Mouse (Mus musculus) G1E (cell line): Measurements from ENCODE around the gene Zfp36l2. TPM values are rescaled to one million over a fixed set of nuclear protein-coding genes. Genes with fewer than 3 reads are reported as not detected.
A peak's percentile ranks its signal among the peaks of the same experiment; 100 is the strongest.

Source experiments
- ATAC-seq: 2 replicates; pipeline ENCODE4 v1.8.0; 2016; ENCODE audit warnings: mild to moderate bottlenecking; ENCODE audit not compliant: insufficient number of reproducible peaks, poor library complexity, low FRiP score, severe bottlenecking; ENCODE audit errors: extremely low read depth
- DNase-seq: peaks from one replicate; pipeline ENCODE4 v3.0.0; 2012; ENCODE audit warnings: low spot score
- H3K27me3 ChIP-seq: 2 replicates; pipeline ENCODE4 v1.6.1; 2012; ENCODE audit warnings: mild to moderate bottlenecking, low read length, inconsistent platforms; ENCODE audit not compliant: insufficient read depth
- H3K36me3 ChIP-seq: replicated peaks from 2 replicates; pipeline ENCODE3; 2012; ENCODE audit warnings: mild to moderate bottlenecking, inconsistent platforms
- H3K4me1 ChIP-seq: 2 replicates; pipeline ENCODE4 v1.6.1; 2012; ENCODE audit warnings: low read depth, low read length, inconsistent platforms, mixed read lengths; ENCODE audit not compliant: insufficient read depth
- H3K4me3 ChIP-seq: 2 replicates; pipeline ENCODE4 v1.5.1; 2012; ENCODE audit warnings: low read depth, mild to moderate bottlenecking, inconsistent platforms, low read length, moderate library complexity, mixed read lengths
- H3K9me3 ChIP-seq: replicated peaks from 2 replicates; pipeline ENCODE4 v1.6.1; 2012; ENCODE audit warnings: inconsistent platforms
- CTCF ChIP-seq: IDR thresholded peaks from 2 replicates; pipeline ENCODE4 v1.5.1; 2012; ENCODE audit warnings: low read depth, low read length, inconsistent platforms, mixed read lengths
- GATA1 ChIP-seq: IDR thresholded peaks from 2 replicates; pipeline ENCODE4 v1.6.1; 2012; ENCODE audit warnings: borderline replicate concordance, low read length, inconsistent platforms, mixed read lengths
- GATA2 ChIP-seq: IDR thresholded peaks from 2 replicates; pipeline ENCODE4 v1.6.1; 2012; ENCODE audit warnings: low read depth, low read length, inconsistent platforms, borderline replicate concordance
- POLR2AphosphoS5 ChIP-seq: IDR thresholded peaks from 2 replicates; pipeline ENCODE4 v1.6.1; 2012; ENCODE audit warnings: low read depth, low read length, inconsistent platforms; ENCODE audit not compliant: insufficient replicate concordance
- TAL1 ChIP-seq: conservative IDR thresholded peaks from 2 replicates; pipeline ENCODE4 v1.6.1; 2012; ENCODE audit warnings: low read depth, low read length, inconsistent platforms, mixed read lengths
- polyA plus RNA-seq: library from polyadenylated mRNA; stranded (reverse); fragments of >175 nt; gene quantifications from 2 replicates; pipeline ENCODE4 v1.2.3, GENCODE M21; 2012
- total RNA-seq, 2 experiments: library from RNA; stranded (forward) in 1 of 2; stranded (reverse) in 1 of 2; fragments of 200-1000 nt in 1 of 2; fragments of >200 nt in 1 of 2; fragmentation: Nextera tagmentation in 1 of 2; gene quantifications; 2 replicates each; pipeline ENCODE4 v1.2.3; 2014 to 2017

Gene Zfp36l2
- total and polyA plus RNA-seq, 3 experiments, result 112 to 884 (median 417) TPM

- H3K4me1 ChIP-seq, result peaks cover 96% of the 10 kb centered on the region
- peak overlapping the region; percentile 63; the same call in 1 of the 2 replicates for H3K4me3 ChIP-seq
- TF ChIP-seq TAL1 (peak; percentile 97), POLR2AphosphoS5 (no peak)
- ATAC-seq (peak; percentile 81), DNase-seq (peak; percentile 94)
- H3K27me3 ChIP-seq, result no peaks in the 10 kb centered on the region
- H3K36me3 ChIP-seq, result no peaks in the 10 kb centered on the region
- H3K9me3 ChIP-seq, result no peaks in the 10 kb centered on the region
These were observed 40.3 kb downstream of the Zfp36l2 start for GRCm38 (mm10) chr17:84147183-84148108.

GRCm38 (mm10) chr17:84146458-84147182 is 41.1 kb downstream of the Zfp36l2 start:
- TF ChIP-seq GATA1, result no peak
- TF ChIP-seq GATA2, result no peak
- TF ChIP-seq POLR2AphosphoS5, result no peak
- TF ChIP-seq CTCF, result no peak
- TF ChIP-seq TAL1, result no peak
- ATAC-seq (no peak), DNase-seq (no peak)
- peaks cover 96% of the 10 kb centered on the region for H3K4me1 ChIP-seq
- no peaks in the 10 kb centered on the region for H3K9me3 ChIP-seq
- no peaks in the 10 kb centered on the region for H3K36me3 ChIP-seq
- H3K27me3 ChIP-seq, result no peaks in the 10 kb centered on the region
- H3K4me3 ChIP-seq, result peak overlapping the region; percentile 63; the same call in 1 of the 2 replicates

GRCm38 (mm10) chr17:84145826-84146287 is 41.9 kb downstream of the Zfp36l2 start:
- Histone ChIP-seq H3K4me1 (peaks cover 97% of the 10 kb centered on the region), H3K36me3 (no peaks in the 10 kb centered on the region), H3K4me3 (peak overlapping the region; percentile 47; the same call in 1 of the 2 replicates), H3K27me3 (no peaks in the 10 kb centered on the region), H3K9me3 (no peaks in the 10 kb centered on the region)
- ATAC-seq (no peak), DNase-seq (peak; percentile 43)
- TF ChIP-seq GATA2, result no peak
- no peak for TF ChIP-seq GATA1
- TF ChIP-seq CTCF, result no peak
- no peak for TF ChIP-seq TAL1
- no peak for TF ChIP-seq POLR2AphosphoS5

- TF ChIP-seq TAL1, result no peak
- TF ChIP-seq POLR2AphosphoS5, result no peak
- no peak for TF ChIP-seq GATA2
- no peak for TF ChIP-seq CTCF
- no peak for TF ChIP-seq GATA1
- H3K27me3 ChIP-seq, result no peaks in the 10 kb centered on the region
- DNase-seq (no peak), ATAC-seq (no peak)
- no peaks in the 10 kb centered on the region for H3K36me3 ChIP-seq
- H3K9me3 ChIP-seq, result no peaks in the 10 kb centered on the region
- peaks cover 97% of the 10 kb centered on the region for H3K4me1 ChIP-seq
- peak overlapping the region; percentile 30; the same call in 1 of the 2 replicates for H3K4me3 ChIP-seq
These were observed 42.8 kb downstream of the Zfp36l2 start for GRCm38 (mm10) chr17:84144762-84145599.

GRCm38 (mm10) chr17:84144130-84144529 is 43.6 kb downstream of the Zfp36l2 start:
- Histone ChIP-seq H3K4me1 (peaks cover 94% of the 10 kb centered on the region), H3K9me3 (no peaks in the 10 kb centered on the region), H3K36me3 (no peaks in the 10 kb centered on the region), H3K27me3 (no peaks in the 10 kb centered on the region), H3K4me3 (no peak overlapping the region)
- ATAC-seq (no peak), DNase-seq (no peak)
- TF ChIP-seq GATA2 (no peak), TAL1 (no peak), CTCF (no peak), GATA1 (no peak), POLR2AphosphoS5 (no peak)
